In genomic region chr9:35648102-35648501, GRCm38 (mm10) we compare ENCODE assay signal across 50 mouse cellular contexts. TPM values are rescaled to one million over a fixed set of nuclear protein-coding genes. Genes with fewer than 3 reads are reported as not detected.
"Had no signal": no experiment of that assay in that cellular context is flagged by ENCODE, and none has a peak within 500 bp of the region (broad histone marks: within the 10 kb centered on the region; RNA-seq: fewer than 3 reads in every experiment).

TSS of gene Pate3 (minus strand) at chr9:35648202.

- DNase-seq: heart, postnatal 10 days; heart, postnatal 14 days; heart, postnatal 36 days; heart, postnatal 4 days; kidney, adult 11 months; kidney, adult 18-20 months; kidney, adult 2 months; kidney, adult 8-10 months; kidney, adult 9 months; kidney, postnatal 10 days; kidney, postnatal 14 days; kidney, postnatal 25 days; kidney, postnatal 36 days; kidney, postnatal 4 days; layer of hippocampus, adult 9-11 months; layer of hippocampus, postnatal 36 days had no signal

RNA-seq across cellular contexts. Expression of gene Pate3, which starts in this region (rescaled TPM):
- total RNA-seq: heart, postnatal 10 days; heart, postnatal 14 days; heart, postnatal 25 days; heart, postnatal 36 days; heart, postnatal 4 days; hematopoietic stem cell, adult 5-6 weeks; hindbrain, postnatal 0 days; layer of hippocampus, adult 18-20 months; layer of hippocampus, adult 2 months; layer of hippocampus, adult 8-10 months; layer of hippocampus, postnatal 10 days; layer of hippocampus, postnatal 14 days; layer of hippocampus, postnatal 25 days; layer of hippocampus, postnatal 36 days; left cerebral cortex, adult 18-20 months; left cerebral cortex, adult 2 months; left cerebral cortex, adult 8-10 months had no signal
- polyA plus RNA-seq: heart, embryonic 11.5 days; heart, embryonic 12.5 days; heart, embryonic 13.5 days; heart, embryonic 14.5 days; heart, embryonic 15.5 days; heart, embryonic 16.5 days; heart, postnatal 0 days; hindbrain, embryonic 10.5 days; hindbrain, embryonic 12.5 days; hindbrain, embryonic 13.5 days; hindbrain, embryonic 14.5 days; hindbrain, embryonic 15.5 days; hindbrain, embryonic 16.5 days; hindbrain, postnatal 0 days; inflammation-experienced regulatory T-cells, adult 6 months; intestine, embryonic 15.5 days; intestine, embryonic 16.5 days; intestine, postnatal 0 days; kidney, adult 2 months; kidney, embryonic 14.5 days; kidney, embryonic 15.5 days; kidney, embryonic 16.5 days; kidney, postnatal 0 days; large intestine, adult 2 months had no signal
